Mouse (Mus musculus) ES-Bruce4 (cell line): ENCODE measurements around the gene Lce3d.

ENCODE experiments used
- CTCF ChIP-seq: IDR thresholded peaks from one replicate; pipeline ENCODE4 v1.8.1; 2011; ENCODE audit warnings: low read depth, low read length
- POLR2A ChIP-seq: IDR thresholded peaks from one replicate; pipeline ENCODE4 v1.8.1; 2011; ENCODE audit warnings: low read length; ENCODE audit not compliant: insufficient read depth

- TF ChIP-seq CTCF, result no peak
- TF ChIP-seq POLR2A, result no peak
These were observed at the start of gene Lce3d for GRCm38 (mm10) chr3:92957090-92957489.
